ENCODE assay signal across 9 mouse cellular contexts in the genomic region with DNA sequence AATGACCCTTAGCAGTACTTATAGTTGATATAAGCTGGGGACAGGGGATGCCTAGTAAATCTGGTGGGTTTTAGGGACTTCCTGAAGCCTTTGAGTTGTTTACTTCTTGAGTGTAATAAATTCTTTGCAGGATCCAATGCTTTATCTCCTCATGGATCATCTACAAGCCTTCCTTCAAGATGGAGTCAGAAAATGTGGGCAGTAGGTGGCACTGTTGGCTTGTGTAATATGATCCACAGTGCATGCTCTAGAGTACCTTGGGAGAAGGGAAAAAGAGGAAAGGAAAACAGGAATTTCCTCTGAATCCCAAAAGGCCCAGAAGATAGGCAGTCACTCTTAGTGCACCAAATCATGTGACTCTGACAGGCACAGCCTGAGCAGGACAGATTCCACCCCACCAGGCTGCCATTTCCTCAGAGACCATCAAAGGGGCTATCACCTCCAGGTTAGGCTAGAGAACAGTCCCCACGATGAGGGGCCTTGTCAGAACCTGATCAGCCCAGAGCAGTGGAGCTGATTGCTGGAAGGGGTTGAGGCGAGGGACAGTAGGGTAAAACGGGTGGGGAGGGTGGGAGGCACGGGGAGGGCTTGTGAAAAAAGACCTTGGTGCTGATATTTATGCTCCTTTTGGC. TPM values are rescaled to one million over a fixed set of nuclear protein-coding genes. Genes with fewer than 3 reads are reported as not detected.
DNase-seq lines count a peak whose midpoint lies in the region; ATAC-seq and TF ChIP-seq lines count a peak whose summit lies in the region.
"Had no signal": no experiment of that assay in that cellular context is flagged by ENCODE, and none has a peak within 500 bp of the region (broad histone marks: within the 10 kb centered on the region; RNA-seq: fewer than 3 reads in every experiment).

No protein-coding gene starts in this region.

- peak; percentile 84 for TF ChIP-seq CTCF in forebrain, postnatal 0 days (IDR thresholded peaks at IDR 0.05; ENCODE audit: low read depth)
- no peak for TF ChIP-seq CTCF in lung, adult 2 months (IDR thresholded peaks at IDR 0.05; ENCODE audit: insufficient read depth, low read length)
- TF ChIP-seq CTCF in thymus, adult 2 months (IDR thresholded peaks at IDR 0.05; ENCODE audit: borderline replicate concordance, control insufficient read depth, extremely low read depth, insufficient read depth, low read length, poor library complexity), result no peak

- no peak overlapping the region for H3K4me2 ChIP-seq in forebrain, postnatal 0 days (ENCODE audit: low read depth)
- H3K4me2 ChIP-seq in kidney, embryonic 16.5 days (replicated peaks; ENCODE audit: low read depth, low read length), result no peak overlapping the region

- no peaks in the 10 kb centered on the region for H3K9me3 ChIP-seq in forebrain, postnatal 0 days (ENCODE audit: low read length)
- no peaks in the 10 kb centered on the region for H3K9me3 ChIP-seq in kidney, embryonic 16.5 days (ENCODE audit: low read length)

- peak; percentile 34 for DNase-seq in ovary, postnatal 14 days (ENCODE audit: low spot score)
- DNase-seq in ovary, adult 18-20 months (ENCODE audit: low spot score), result no peak
- peak; percentile 47 for DNase-seq in c-Kit-positive CD71-positive TER-119-positive erythroid progenitor cells, embryonic 14.5 days (ENCODE audit: low spot score)
- DNase-seq in forebrain, postnatal 0 days, result peak; percentile 90
- DNase-seq in lung, adult 2 months, result peak; percentile 33
- DNase-seq in right cerebral cortex, adult 18-20 months, result peak; percentile 61
- DNase-seq in thymus, adult 2 months, result no peak

- no peak overlapping the region for H3K9ac ChIP-seq in forebrain, postnatal 0 days
- no peak overlapping the region for H3K9ac ChIP-seq in kidney, embryonic 16.5 days (replicated peaks; ENCODE audit: low read length)

- ATAC-seq in forebrain, postnatal 0 days, result peak; percentile 93
- peak; percentile 46 for ATAC-seq in kidney, embryonic 16.5 days (ENCODE audit: low FRiP score, low TSS enrichment)

- no peak overlapping the region for H3K27ac ChIP-seq in forebrain, postnatal 0 days (ENCODE audit: low read depth, low read length)
- H3K27ac ChIP-seq in kidney, embryonic 16.5 days (ENCODE audit: low read length), result no peak overlapping the region
- no peak overlapping the region for H3K27ac ChIP-seq in thymus, adult 2 months (ENCODE audit: control insufficient read depth, insufficient read depth, low read length)

- no peak for TF ChIP-seq POLR2A in lung, adult 2 months (IDR thresholded peaks at IDR 0.05; ENCODE audit: borderline replicate concordance, extremely low read depth, low read depth, low read length)
- TF ChIP-seq POLR2A in thymus, adult 2 months (IDR thresholded peaks at IDR 0.05; ENCODE audit: control insufficient read depth, extremely low read depth, insufficient read depth, low read length, poor library complexity), result no peak

- no peak overlapping the region for H3K4me3 ChIP-seq in forebrain, postnatal 0 days (ENCODE audit: low read depth, low read length)
- no peak overlapping the region for H3K4me3 ChIP-seq in kidney, embryonic 16.5 days (ENCODE audit: low read length)
- no peak overlapping the region for H3K4me3 ChIP-seq in lung, adult 2 months (replicated peaks; ENCODE audit: extremely low read depth, low read depth, low read length)
- no peak overlapping the region for H3K4me3 ChIP-seq in thymus, adult 2 months (ENCODE audit: control insufficient read depth, insufficient read depth, low read length)

- H3K36me3 ChIP-seq in forebrain, postnatal 0 days (ENCODE audit: insufficient read depth), result 0 out of 2 replicates have a peak, but pooled peaks cover 3% of the 10 kb centered on the region
- no peaks in the 10 kb centered on the region for H3K36me3 ChIP-seq in kidney, embryonic 16.5 days (ENCODE audit: insufficient read depth, low read length)
- H3K36me3 ChIP-seq in thymus, adult 2 months (ENCODE audit: control insufficient read depth, insufficient read depth, low read length), result no peaks in the 10 kb centered on the region

- no peaks in the 10 kb centered on the region for H3K27me3 ChIP-seq in forebrain, postnatal 0 days (ENCODE audit: insufficient read depth, low read length)
- H3K27me3 ChIP-seq in kidney, embryonic 16.5 days (ENCODE audit: insufficient read depth, low read length), result peaks cover 4% of the 10 kb centered on the region; the same call in 1 of the 2 replicates
- no peaks in the 10 kb centered on the region; the same call in 1 of the 2 replicates for H3K27me3 ChIP-seq in thymus, adult 2 months (ENCODE audit: control insufficient read depth, insufficient read depth, low read length)

- no peaks in the 10 kb centered on the region for H3K4me1 ChIP-seq in forebrain, postnatal 0 days (ENCODE audit: insufficient read depth)
- no peaks in the 10 kb centered on the region for H3K4me1 ChIP-seq in kidney, embryonic 16.5 days (ENCODE audit: insufficient read depth, low read length)
- H3K4me1 ChIP-seq in lung, adult 2 months (ENCODE audit: control insufficient read depth, insufficient read depth, low read length), result no peaks in the 10 kb centered on the region
- H3K4me1 ChIP-seq in thymus, adult 2 months (replicated peaks; ENCODE audit: control insufficient read depth, insufficient read depth, low read length), result no peaks in the 10 kb centered on the region

- WGBS in forebrain, postnatal 0 days, result 61% methylated on average over 4 of the region's 4 CpGs
- WGBS in kidney, embryonic 16.5 days, result 62% methylated on average over 4 of the region's 4 CpGs
- WGBS in lung, adult 2 months, result 60% methylated on average over 4 of the region's 4 CpGs
- WGBS in thymus, adult 2 months, result 73% methylated on average over 4 of the region's 4 CpGs

RNA-seq across cellular contexts. Expression of a gene that starts 11.3 kb away (rescaled TPM):
- 29.2 and 38.5 TPM in 2 replicates for total RNA-seq in forebrain, postnatal 0 days (2014; rRNA removed)
- polyA plus RNA-seq in forebrain, postnatal 0 days (2015; fragmentation: Nextera tagmentation; extraction: Ambion mirVana), result 21.6 and 26.4 TPM in 2 replicates
- polyA plus RNA-seq in kidney, embryonic 16.5 days (2015; fragmentation: Nextera tagmentation; extraction: Ambion mirVana), result 12.8 and 14.5 TPM in 2 replicates
- polyA plus RNA-seq in lung, adult 2 months (2012; rRNA removed), result 17.0 and 20.1 TPM in 2 replicates
- polyA plus RNA-seq in thymus, adult 2 months (2012; rRNA removed), result 128 and 129 TPM in 2 replicates

RNA-seq across cellular contexts. Expression of a gene that starts 54.2 kb away (rescaled TPM):
- not detected in 2 replicates for total RNA-seq in forebrain, postnatal 0 days (2014; rRNA removed)
- polyA plus RNA-seq in forebrain, postnatal 0 days (2015; fragmentation: Nextera tagmentation; extraction: Ambion mirVana), result not detected in 2 replicates
- polyA plus RNA-seq in kidney, embryonic 16.5 days (2015; fragmentation: Nextera tagmentation; extraction: Ambion mirVana), result 0.14 TPM in 1 of 2 replicates, not detected in the other
- polyA plus RNA-seq in lung, adult 2 months (2012; rRNA removed), result not detected in 2 replicates
- polyA plus RNA-seq in thymus, adult 2 months (2012; rRNA removed), result not detected in 2 replicates
- total RNA-seq: heart, postnatal 14 days had no signal

Comparison
In these comparisons a context has a peak if more than half of its experiments do, and no peak if none do; other contexts are left out.
1. DNase-seq: peak in ovary, postnatal 14 days (single experiment), c-Kit-positive CD71-positive TER-119-positive erythroid progenitor cells, embryonic 14.5 days (single experiment), forebrain, postnatal 0 days (single experiment), lung, adult 2 months (single experiment) and right cerebral cortex, adult 18-20 months (single experiment); none in ovary, adult 18-20 months (single experiment) and thymus, adult 2 months (single experiment).